Mouse (Mus musculus) erythroid progenitor cell, adult 5-6 weeks (primary cell): ENCODE results near the gene Mdm2. TPM values are rescaled to one million over a fixed set of nuclear protein-coding genes. Genes with fewer than 3 reads are reported as not detected.
"Not testable (repeated sequence)": the region's sequence is repeated elsewhere in the genome, so short reads cannot be mapped to it uniquely, and the experiment has no call there.

Experiments used
- ATAC-seq: replicated peaks from 2 replicates; pipeline ENCODE4 v1.8.0; 2016; ENCODE audit warnings: moderate number of reproducible peaks, mild to moderate bottlenecking, moderate TSS enrichment, inconsistent platforms; ENCODE audit not compliant: poor library complexity, low FRiP score, severe bottlenecking
- total RNA-seq, 2 experiments: library from RNA; stranded (forward) in 1 of 2; stranded (reverse) in 1 of 2; fragments of 150-400 nt in 1 of 2; fragments of 186-747, 209-891 nt in 1 of 2; gene quantifications; 2 replicates each; pipeline versions ENCODE4 v1.2.3 to v1.2.4; 2015 to 2017; ENCODE audit warnings: low replicate concordance in 2 of 2

The Mdm2 gene
- total RNA-seq, 2 experiments from 2014 or later: 82.0 to 84.7 TPM

DNA sequence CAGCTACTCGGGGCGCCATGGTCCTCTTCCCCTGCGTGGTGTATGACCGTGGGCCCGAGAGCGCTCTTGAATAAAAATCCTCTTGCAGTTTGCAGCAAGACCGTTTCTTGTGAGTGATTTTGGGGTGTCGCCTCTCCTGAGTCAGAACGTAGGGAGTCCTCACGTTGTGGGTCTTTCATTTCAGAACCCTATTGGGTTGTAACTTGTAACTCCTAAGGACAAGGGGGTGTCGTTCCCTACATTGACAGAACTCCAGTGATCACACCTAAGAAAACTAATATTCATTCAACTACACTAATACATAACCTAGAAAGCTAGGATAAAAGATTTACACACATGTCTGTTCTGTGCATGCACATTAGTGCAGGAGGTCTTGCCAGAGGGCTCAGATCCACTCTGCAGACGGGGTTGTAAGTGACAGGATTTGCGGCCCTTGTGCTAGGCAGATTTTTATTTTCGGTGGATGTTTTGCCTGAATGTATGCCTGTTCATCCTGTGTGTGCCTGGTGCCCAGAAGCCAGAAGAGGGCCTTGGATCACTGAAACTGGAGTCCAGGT is 39.3 kb upstream of the Mdm2 start:
- ATAC-seq: no peak

DNA sequence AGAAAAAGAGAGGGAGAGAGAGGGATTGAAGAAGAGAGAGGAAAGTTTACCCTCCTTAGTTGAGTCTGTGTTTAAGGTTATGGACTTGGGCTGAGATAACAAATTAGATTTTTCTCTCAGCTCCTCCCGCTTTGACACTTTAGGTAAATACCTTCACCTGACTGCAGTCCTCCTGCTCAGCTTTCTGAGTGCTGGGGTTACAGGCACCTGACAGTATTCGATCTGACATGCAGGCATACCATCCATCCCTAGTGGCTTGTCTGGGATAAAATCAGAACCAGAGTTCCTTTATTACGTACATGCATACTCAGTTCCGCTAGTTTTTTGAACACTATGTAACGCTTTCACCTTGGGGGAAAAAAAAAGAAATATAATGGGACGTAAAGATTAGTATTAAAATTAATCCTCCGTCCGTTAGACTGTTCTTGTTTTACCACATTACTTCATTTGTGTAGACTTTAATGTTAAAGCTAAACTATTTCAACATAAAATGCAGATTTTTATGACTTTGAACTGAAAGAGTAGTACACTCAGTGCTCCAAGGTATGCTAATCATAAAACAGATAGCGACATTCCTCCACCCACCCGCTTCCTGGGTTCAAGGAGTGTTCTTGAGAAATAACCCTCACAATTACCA is 38.6 kb upstream of the Mdm2 start:
- ATAC-seq: no peak

DNA sequence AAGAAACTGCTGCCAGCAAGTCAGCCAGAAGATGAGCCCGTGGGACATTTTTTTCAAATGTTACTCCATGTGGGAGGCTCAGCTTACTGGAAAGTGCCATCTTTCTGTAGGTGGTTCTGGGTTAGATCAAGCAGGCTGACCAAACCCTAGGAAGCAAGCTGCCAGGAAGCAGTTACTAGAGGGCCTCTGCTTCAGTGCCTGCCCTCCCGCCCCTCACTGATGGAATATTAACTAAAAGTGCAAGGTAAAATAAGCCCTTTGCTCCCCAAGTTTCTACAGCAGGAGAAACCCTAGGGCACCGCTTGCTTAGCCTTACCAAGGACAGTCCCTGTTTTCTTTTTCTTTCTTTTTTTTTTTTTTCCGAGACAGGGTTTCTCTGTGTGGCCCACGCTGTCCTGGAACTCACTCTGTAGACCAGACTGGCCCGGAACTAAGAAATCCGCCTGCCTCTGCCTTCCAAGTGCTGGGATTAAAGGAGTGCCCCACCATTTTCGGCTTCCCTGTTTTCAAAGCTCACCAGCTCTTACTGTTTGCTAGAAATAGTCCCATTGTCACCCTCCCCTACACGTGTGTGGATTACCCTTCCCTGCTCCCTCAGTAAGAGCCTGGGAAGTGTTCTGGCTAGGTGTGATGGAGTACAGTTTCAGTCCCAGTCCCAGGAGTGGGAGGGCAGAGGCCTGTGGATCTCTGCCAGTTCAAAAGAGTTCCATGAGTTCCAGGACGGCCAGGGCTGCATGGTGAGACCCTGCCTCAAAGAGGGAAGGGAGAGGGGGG is 37.9 kb upstream of the Mdm2 start:
- ATAC-seq: no peak

DNA sequence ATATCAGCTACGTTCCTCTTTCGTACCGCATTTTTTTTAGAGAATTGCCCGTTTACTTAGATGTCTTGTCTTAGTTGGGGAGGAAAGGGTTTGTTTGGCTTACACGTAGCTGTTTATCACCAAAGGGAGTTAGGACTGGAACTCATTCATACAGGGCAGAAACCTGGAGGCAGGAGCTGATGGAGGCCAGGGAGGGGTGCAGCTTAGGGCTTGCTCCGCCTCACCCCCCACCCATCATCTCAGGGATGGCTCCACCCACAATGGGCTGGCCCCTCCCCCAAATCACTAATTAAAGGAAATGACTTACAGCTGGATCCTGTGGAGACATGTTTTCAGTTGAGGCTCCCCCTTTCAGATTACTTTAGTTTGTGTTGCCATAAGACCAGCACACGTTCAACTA is 37.2 kb upstream of the Mdm2 start:
- no peak for ATAC-seq

DNA sequence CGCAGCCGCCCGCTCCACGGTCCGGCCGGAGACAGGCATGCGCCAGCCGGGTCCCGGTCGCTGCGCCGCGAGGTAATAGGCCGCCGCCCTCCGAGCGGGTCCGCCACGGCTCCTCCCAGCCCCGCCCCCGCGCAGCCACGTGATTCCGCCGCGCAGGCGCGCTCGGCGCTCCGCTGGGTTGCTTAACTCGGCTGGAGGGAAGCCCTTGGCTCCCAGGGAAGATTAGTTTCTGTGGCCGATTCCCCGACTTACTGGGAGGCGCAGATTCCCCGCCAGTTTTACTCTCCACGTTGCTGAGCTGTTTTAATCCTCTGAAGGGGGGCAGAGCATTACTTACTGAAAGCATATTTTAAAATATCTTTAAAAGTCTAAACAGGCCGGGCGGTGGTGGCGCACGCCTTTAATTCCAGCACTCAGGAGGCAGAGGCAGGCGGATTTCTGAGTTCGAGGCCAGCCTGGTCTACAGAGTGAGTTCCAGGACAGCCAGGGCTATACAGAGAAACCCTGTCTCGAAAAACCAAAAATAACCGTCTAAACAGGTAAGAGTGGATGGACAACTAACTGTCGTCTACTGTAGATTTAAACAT is 35.8 kb upstream of the Mdm2 start, which contains the start of gene Slc35e3:
Slc35e3 (minus strand) TSS at position 69 of the 587 bp plus-strand sequence.
- peak; percentile 97 for ATAC-seq

DNA sequence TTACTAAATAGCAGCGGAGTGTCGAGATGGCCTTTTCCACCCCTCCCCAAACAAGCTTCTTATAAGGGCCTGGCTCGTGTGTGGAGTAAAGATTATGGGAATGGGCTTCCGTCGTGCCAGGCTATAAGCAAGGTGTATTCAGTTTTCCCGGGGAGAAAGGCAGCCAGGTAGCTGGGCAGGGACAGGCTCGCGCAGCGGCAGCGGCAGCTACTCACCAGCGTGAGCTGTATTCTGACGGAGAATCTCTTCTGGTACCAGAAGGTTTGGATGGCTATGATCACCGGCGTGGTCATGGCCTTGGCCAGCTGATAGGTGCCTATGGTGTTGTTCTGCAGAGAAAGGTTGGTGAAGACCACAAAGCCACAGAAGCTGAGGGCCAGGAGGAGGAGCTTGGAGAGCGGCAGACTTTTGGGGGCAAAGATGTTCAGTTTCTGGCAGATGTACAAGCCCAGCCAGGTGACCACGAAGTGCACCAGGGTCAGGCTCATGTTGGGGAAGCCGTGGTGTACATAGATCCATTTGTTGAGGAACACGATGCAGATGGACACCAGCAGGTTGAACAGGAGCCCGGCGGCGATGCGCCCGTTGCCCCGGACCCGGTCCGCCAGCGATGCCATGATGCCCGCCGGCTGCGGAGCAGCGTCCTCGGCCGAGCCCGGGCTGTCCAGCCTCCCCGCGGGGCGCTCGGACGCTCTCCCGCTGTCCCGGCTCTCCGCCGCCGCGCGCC is 35.2 kb upstream of the Mdm2 start:
- not testable (repeated sequence) for ATAC-seq

DNA sequence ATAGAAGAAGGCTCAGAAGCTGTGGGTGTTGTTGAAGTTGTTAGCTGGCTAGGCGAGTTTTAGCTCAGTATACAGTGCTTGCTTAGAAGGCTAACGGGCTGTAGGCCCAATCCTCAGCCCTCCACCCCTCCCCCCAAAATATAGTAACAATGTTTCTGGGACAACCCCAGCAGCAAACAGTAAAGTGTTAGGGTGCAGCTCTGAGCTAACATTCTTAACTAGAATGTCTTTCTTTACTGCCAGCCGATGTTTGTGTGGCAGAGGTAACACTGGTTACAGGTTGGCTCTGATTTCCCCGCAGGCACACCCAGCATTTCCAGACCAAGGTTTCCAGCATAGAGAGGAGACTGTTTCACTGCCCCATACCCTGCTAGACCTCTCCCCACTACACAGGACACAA is 33.4 kb upstream of the Mdm2 start:
- no peak for ATAC-seq

DNA sequence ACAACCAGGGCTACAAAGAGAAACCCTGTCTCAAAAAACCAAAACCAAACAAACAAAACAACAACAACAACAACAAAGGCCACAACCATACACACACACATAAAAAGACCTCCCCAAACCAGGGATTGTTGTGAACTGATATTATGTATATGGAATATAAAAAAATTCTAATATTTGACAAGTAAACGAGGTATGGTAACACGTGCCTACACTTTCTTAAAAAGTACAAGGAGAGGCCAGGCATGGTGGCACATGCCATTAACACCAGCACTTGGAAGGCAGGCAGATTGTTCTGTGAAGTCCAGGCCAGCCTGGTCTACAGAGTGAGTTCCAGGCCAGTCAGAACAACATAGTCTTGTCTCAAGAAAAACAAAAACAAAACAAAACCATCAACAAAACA is 32.6 kb upstream of the Mdm2 start:
- ATAC-seq: no peak

DNA sequence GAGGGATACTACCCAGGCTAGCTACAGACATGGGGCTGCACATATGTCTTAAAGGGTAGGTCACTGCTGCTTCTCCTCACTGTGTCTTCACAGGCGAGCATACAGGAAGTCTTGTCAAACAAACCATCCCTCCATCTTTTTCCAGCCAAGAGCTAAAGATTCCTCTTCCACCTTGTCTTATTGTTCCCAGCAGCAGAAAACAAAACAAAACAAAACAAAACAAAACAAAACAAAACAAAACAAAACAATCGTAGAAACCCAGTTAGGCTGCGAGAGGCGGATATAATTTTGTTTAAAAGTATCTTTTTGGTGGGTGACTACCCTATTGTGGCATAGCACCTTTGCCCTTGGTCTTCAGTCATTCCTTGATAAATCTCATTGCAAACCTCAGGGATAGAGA is 32.1 kb upstream of the Mdm2 start:
- no peak for ATAC-seq

DNA sequence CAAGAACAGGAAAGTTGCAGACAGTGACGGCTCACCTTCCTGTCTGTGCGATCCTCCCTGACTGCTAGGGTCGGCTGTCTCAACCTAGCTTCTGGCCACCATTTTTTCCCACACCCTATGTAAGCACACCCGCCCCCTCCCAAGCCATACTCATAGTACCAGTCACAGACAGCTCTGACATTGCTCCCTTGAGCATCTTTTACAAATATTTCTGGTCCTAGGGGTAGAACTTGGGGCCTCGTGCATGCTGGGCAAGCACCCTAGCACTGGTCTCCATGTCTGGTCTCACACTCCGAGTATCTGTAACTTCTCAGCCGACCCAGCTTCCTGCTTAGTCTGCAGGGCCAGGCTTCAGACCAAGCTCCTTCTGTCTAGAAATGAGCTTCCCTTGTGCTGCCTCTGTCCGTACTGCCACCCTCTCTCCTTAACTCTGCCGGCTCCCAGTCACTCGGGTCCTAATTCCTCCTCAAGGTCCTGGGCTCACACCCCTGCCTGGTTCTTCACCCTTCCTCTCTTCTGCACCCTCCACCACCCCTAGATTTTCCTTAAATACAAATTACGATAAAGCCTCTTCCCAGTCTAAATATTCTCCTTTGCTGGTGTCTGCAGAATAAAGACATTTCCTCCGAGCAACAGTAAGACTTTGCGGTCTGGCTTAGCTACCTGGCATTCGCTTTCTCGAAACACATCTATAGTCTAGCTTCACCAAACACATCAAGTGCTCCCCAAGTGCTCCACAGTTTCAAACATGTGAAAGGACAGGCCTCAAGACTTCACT is 31.3 kb upstream of the Mdm2 start:
- no peak for ATAC-seq

DNA sequence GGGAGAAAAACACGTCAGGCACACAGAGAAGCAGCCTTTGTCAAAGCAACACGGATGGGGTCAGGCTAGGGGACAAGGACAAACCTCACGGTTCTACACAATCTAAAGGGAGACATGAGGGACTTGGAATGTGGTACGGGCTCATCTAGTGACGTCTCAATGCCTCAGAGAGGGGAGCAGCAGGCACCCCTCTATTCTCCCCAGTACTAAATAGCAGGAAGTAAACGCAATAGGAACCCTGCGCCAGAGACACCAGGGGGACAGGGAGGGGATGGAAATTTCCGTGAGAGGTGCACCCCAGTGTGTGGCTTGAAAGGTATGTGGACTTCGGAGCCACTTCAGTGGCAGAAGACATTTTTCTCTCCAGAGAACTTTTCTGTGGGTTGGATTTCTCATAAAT is 30.4 kb upstream of the Mdm2 start:
- no peak for ATAC-seq

DNA sequence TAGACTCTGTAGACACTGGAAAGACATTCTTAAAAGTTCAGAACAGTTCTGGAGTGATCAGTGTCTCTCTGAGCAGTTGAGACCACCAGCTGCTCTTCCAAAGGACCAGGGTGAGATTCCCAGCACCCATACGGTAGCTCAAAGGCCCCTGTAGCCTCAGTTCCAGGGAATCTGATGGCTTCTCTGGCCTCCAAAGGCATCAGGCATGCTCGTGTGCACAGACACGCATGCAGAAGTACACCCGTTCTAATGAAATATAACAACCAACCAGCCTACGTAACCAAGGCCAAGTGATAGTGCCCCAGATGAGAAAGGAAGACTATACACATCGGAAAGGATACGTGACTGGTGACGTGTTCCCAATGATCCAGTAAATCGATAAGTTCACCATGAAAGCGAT is 29.6 kb upstream of the Mdm2 start:
- no peak for ATAC-seq

DNA sequence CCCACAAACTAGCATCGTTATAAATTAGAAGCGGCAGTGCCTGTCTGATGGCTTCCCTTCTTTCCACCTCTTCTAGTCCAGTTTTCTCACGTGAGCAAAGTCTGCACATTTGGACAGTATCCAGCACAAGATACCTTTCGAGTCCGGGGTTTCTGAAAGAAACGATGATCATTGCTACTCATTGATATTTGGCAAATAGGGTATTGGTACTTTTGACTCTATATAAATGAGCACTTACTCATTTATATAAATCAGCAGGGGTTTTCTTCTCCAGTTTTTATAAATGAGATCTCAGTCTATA is 29.0 kb upstream of the Mdm2 start:
- ATAC-seq: no peak

DNA sequence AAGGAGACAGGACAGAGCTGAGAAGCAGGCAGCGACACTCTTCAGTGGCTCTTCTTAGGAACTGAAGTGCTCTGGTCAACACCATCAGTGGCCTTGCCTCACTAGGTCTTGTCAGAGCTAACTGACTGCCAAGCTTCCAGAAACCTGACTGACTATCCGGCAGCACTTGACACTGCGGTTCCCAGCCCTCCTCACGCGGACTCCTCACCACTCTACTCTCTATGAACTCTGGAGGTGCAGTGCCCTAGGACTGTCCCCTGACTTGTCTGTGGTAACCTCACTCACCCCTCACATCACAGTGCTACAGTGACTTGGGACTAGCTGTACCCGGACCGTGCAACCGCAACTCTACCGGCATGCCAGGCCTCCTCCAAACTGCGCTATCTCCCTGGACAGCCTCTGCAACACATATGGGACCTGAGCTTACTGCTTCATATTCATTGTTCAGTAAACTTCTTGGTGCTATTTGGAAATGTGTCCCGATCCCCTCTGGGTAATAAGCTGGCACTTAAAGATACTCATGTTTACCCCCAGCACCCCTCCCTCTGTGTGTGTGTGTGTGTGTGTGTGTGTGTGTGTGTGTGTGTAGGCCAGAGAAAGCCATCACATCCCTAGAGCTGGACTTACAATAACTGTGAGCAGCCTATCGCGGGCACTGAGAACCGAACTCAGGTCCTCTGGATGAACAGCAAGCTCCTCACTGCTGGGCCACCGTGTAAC is 28.5 kb upstream of the Mdm2 start:
- no peak for ATAC-seq

DNA sequence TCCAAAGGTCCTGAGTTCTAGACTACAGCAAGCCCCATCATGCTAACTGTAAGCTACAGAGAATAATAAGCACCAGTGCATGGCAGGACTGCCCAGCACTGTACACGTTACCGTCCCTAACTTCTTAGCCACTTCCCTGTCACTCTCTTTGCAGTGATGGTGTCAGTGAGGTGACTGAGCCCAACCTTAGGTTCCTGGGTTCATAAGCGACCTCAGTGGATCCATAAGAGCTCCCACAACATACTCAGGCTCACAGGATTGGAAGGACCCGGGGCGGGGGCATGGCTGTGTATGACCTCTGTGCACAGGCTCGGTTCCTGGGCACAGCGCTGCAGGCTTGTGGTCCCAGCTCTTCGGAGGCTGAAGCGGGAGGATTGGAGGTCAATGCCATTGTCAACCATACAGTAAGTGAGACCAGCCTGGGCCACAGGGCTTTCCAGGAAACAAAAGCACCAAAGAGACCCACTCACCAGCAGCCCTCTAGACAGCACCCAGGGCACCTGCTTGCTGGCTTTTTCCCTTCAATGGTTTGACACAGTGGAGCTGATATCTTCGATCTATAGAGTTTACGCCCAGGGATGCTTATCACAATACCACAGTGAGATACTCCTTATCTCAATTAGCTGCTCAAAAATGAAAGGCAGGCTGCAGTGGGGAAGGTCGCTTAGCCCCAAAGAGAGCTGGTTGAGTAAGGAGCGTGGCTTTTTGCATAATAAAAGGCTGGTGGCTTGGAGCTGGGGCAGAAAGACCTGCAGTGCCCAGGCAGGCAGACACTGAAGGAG is 27.8 kb upstream of the Mdm2 start:
- ATAC-seq: no peak

DNA sequence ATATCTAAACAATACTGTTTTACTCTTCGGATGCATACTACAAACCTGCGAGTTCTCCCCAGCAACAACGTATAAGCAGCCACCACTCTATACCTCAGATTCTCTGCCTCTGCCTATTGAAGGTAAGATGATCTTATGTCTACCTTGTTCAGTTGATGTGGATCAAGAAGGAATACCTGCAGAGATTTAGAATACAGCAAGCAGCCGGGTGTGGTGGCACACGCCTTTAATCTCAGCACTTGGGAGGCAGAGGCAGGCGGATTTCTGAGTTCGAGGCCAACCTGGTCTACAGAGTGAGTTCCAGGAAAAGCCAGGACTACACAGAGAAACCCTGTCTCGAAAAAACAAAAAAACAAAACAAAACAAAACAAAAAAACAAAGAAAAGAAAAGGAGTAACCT is 26.9 kb upstream of the Mdm2 start:
- not testable (repeated sequence) for ATAC-seq

DNA sequence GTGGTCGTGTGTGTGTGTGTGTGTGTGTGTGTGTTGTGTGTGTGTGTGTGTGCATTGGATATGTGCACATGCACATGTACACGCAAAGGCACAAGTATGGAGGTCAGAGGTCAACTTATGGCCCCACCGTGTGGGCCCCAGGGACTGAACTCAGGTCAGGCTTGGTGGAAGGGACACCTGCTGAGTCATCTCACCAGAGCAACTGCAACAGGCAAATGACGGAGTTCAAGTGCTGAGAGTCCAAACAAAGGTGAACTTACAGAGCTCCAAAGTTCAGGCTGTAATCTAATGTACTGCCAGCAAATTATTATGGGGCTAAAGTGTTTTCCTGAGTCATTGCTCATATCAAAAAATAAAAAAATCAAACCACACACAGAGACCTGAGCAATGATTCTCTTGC is 26.5 kb upstream of the Mdm2 start:
- no peak for ATAC-seq

DNA sequence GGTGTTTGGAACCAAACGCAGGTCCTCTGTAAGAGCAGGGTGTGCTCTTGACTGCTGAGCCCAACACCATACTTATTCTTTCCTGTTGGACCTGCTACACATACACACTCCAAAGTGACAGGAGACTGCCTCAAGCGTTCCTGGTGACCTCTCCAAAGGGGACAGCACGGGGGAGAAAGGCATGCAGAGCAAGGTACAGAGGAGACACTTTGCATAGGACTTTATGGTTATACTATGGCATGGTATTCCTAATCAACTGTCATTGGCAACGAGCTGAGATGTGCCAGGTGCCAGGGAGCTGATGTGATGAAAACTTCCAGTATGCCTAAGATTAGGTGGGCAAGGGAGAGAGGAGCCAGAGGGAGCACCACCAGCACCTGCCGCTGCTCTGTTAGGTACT is 26.0 kb upstream of the Mdm2 start:
- no peak for ATAC-seq
